Mouse (Mus musculus): ENCODE measurements at regions not wholly inside any gene's neighbourhood (a gene's known extent, or its start where the extent isn't known, plus 50 kb on each side); places are given as distances from the start of the nearest gene placed in this dataset.
"Not testable (repeated sequence)": the region's sequence is repeated elsewhere in the genome, so short reads cannot be mapped to it uniquely, and the experiment has no call there.

DNA sequence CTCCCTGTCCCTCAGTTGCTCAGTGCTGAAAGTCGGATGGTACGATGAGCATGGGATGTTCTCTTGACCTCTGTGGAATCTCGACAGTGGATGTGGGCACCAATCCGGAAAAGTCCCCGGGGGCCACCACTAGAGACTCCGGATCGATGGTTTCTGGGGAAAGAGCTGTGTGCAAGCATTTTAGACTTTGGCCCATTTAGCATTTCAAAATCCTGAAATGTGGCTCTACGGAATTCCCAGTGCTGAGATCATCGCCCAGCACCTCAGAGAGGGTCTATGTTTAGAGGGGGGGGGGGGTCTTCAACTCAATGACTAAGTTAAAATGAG, 68.6 kb downstream of the Tomm20 start:
- no peak for DNase-seq (ENCODE audit: low spot score in 2 of 2)

DNA sequence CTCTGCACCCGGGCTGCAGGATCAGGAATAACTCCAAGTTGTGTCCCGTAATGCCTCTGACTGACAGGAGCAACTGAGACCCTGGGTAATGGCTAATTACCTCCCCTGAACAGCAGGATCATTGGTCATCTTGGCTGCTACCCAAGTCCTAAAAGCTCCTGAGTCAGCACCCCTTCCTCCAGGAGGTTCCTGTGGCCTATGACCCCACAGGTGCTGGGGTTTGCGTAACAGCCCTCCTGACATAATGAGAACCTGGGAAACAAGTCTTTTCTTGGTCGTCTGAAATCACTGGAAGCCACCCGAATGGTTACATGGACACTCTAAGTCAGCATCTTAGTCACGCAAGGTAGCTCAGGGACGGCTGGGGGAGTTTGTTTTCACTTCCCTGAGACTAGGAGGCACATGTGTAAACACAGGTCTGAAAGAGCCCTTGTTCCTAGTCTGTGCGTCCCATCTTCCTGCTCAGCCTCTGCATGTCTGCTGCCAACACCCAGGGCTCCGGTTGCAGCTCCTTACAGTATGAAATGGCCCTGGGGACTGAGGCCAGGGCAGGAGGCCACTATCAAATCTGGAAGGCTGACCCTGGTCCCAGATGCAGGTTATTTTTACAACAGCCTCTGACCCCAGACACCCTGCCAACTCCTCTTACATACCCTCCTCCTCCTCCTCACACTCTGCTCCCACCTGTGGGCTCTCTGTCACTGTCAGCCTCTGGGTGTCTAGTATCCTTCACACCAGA, 69.2 kb downstream of the Tomm20 start:
- no peak for DNase-seq (ENCODE audit: low spot score in 2 of 2)

DNA sequence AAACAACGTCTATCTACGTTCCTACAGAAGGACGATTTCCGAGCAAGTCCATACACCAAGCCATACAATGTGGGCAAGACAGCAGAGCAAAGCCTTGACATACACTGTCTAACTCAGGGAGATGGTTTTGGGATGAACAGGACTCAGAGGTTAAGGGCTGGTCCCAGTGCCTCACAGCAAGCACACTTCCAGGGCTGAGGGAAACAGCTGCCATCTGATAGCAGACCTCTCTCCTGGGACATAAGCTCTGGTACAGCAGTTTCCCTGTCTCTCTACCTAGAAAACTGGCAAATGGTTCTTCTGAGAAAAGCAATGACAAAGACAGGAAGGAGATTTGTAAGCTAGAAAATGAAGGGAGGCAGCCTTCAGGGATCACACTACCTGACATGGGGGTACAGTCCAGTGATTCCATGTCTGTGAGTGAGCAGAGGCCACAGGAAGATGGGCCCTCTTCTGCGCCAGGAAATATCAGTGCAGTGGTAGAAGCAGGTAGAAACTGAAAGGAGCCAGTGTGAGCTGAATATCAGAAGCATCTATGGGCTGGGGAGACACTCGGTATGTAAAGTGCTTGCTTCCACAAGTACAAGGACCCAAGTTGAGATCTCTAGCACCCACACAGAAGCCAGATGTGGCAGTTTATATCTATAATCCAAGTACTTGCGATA, 70.0 kb downstream of the Tomm20 start:
- no peak for DNase-seq (ENCODE audit: low spot score in 2 of 2)

DNA sequence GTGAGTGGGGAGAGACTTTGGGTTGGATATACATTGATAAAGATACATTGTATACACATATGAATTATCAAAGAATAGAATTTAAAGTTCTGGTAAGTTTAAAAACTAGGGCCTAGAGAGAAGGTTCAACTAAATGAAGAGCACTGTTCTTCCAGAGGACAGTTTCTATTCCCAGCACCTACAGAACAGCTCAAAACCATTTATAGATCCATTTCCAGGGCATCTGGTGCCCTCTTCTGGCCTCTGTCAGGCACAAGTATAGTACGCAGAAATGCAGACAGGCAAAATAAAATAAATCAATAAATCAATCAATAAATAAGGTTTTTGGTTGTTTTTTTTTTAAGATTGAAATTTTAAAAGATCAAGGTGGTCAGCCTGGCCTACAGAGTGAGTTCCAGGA, 70.8 kb downstream of the Tomm20 start:
- DNase-seq (ENCODE audit: low spot score in 2 of 2), result no peak

DNA sequence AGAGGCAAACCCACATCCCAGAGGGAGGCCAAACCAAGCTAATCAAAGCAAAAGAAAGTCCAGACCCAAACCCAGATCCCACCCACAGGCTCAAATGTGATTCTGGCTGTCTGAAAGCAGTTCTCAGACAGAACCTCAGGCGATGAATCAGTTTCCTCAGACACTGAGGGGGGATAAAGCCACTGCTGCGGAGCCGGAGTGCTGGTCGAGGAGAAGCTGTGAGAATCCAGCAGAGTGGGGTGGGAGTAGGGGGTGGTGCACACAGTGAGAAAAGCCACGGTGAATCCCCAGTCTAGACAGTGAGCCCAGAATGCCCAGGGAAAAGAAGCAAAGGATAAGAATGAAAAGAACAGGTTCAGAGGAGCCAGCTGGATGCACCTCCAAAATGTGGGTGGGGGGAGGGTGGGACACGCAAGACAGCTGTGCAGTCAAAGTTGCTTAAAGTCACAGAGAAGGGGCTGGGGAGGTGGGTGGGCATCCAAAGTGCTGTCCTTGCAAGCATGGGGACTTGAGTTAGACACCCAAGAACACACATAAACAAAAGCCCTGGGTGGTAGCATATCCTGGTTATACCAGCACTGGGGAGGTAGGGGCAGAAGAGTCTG, 71.4 kb downstream of the Tomm20 start:
- no peak for DNase-seq (ENCODE audit: low spot score in 2 of 2)

DNA sequence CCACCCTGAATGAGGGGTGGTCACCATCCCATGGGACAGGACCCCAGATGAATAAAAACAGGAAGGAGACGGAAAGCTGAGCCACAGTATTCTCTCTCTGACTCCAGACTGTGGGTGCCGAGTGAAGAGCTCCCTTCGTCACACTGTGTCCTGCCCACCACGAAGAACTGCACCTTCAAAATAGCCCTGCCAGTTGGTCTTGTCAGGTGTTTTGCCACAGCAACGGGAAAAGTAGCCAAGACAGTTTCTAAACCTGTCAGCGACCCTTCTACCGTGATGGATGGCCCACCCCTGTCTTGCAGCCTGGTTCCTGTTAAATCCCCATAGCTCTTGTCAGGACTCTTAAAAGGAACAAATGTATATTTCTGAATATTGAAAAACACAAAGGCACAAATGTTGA, 72.3 kb downstream of the Tomm20 start:
- DNase-seq (ENCODE audit: low spot score in 2 of 2), result no peak

DNA sequence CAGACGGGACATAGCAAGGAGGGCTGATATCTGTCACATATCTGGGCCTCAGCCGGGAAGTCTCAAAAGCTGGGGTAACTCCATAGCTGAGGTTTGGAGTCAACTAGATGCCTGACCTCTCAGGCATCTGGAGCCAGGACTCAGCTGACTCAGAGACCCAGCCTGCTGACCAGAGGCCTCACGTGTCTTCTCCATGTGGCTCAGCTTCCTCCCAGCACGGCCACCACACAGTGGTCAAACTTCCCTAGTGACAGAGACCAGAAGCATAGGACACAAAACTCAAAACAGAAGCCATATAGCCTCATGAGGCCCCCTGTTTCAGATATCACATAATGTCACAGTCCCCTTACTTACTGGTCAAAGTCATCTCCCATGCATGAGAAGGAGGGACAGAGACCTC, 73.1 kb downstream of the Tomm20 start:
- no peak for DNase-seq (ENCODE audit: low spot score in 2 of 2)

DNA sequence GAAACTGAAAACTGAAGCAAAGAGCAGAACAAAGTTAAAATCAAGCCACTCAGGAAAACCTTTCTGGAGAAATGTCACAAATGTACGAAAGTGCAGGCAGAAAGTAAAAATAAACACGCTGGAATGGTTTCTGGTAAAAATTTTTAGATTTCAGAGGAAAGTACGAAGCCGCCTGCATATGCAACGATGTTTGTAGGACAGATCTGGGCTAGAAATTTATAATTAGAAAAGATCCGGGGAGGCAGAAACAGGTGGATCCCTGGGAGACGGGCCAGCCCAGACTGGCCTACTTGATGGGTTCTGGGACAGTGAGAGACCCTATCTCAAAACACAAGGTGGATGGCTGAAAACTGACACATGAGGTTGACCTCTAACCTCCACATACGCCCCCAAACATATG, 73.5 kb downstream of the Tomm20 start:
- DNase-seq (ENCODE audit: low spot score in 2 of 2), result no peak

DNA sequence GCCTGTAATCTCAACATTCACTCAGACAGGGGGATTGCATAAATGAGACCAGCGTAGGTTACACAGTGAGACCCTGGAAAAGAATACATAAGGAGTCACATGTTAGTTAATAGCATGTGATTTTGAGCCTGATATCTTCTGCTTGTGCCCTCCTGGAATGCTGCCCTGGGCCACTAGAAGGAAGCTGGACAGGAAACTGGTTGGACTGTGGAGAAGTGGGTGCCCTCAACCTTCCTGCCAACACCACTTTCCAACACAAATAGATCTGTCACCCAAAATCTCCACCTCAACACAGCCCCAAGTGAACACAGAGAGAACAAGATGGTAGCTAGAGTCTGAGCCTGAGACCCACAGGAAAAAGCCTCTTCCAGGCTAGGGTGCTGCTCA, 76.2 kb downstream of the Tomm20 start:
- no peak for DNase-seq (ENCODE audit: low spot score in 2 of 2)

DNA sequence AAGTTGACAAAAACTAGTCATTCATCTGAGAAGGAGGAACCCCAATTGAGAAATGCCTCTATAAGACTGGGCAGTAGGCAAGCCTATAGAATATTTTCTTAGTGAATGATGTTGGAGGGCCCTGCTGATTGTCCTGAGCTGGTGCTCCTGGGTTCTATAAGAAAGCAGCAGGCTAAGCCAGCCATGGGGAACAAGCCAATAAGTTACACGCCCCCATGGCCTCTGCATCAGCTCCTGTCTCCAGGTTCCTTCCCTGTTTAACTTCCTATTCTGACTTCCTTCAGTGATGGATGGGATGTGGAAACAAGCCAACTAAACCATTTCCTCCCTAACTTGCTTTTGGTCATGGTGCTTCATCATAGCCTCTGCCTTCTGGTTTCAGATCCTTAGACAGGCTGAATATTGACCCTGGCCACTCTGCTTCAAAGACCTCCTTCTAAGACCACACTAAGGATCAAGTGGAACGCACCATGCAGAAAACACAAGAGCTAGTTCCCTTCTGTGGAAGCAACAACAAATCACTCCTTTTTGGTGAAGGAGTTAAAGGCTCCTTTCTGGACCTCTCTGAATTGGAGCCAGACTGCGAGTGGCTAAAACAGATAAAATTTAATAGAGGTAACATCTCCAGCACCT, 76.7 kb downstream of the Tomm20 start:
- no peak for DNase-seq (ENCODE audit: low spot score in 2 of 2)

DNA sequence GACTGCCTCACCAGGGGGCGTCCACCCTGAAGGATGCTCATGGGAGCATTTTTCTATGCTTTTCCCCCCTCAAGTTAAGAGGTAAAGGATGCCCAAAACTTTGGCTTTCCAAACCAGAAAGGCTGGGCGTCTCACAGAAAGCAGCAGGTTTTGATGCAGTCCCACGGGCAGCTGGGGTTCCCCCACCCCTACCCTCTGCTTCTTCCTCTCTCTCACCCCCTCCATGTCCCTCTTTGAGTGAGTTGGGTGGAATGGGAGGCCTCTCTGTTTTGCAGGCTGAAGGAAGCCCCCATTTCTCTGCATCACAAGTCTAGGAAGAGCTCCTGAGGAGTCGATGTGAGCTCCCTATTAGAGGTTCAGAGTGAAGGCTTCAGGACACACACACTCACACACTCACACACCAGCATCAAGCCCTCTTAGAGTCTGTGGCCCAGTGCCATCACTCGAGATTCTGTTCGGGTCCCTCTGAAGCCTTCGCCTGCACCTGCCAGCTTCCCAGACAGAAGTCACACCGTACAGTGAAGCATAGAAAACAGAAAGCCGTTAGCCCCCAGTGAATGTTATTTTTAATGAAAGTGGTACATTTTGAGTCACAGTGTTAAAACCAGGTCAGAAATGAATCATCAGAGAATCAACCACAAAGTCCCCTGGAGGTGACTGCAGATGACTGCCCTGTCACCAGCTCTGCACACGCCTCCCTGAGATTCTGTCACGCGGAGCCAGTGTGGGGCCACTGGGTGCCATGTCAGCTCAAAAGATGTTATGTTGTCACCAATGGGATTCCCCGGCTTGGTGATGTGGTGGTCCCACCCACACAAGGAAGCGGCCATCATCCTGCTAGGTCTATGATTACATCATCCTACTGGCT, 78.3 kb downstream of the Tomm20 start:
- DNase-seq (ENCODE audit: low spot score in 2 of 2), result no peak

DNA sequence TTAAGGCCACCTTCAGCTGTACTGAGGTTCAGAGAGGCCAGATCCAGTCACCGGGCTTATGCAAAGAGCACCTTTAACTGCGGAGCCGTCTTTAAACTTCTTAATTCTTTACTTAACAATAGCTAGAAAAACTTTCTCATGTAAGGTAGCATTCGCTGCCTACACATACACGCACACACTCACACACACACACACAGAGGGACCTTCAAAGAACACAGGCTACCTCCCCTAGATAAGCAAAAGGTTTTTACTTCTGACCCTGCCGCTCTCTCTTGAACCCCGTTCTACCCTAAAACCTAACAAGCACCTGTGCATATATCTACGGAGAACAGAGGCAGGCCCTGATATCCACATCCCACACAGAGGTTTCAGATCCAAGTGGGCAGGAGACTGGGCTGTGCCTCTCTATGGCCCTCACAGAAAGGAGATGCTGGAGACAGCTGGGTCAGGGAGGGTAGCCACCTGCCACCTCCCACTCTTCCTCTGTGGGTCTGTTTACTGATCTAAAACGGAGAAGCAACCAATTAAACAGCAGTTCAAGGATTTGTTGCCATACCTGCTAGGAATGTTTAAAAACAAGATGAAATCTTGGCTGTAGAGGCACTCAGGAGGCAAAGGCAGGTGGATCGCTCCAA, 81.2 kb downstream of the Tomm20 start:
- DNase-seq (ENCODE audit: low spot score in 2 of 2), result no peak

DNA sequence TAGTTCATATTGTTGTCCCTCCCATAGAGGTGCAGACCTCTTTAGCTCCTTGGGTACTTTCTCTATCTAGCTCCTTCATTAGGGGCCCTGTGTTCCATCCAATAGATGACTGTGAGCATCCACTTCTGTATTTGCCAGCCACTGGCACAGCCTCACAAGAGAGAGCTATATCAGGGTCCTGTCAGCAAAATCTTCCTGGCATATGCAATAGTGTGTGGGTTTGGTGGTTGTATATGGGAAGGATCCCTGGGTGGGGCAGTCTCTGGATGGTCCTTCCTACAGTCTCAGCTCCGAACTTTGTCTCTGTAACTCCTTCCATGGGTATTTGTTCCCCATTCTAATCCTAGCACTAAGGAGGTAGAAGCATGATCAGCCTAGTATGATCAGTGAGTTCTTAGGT, 82.0 kb downstream of the Tomm20 start:
- not testable (repeated sequence) for DNase-seq (ENCODE audit: low spot score in 2 of 2)

DNA sequence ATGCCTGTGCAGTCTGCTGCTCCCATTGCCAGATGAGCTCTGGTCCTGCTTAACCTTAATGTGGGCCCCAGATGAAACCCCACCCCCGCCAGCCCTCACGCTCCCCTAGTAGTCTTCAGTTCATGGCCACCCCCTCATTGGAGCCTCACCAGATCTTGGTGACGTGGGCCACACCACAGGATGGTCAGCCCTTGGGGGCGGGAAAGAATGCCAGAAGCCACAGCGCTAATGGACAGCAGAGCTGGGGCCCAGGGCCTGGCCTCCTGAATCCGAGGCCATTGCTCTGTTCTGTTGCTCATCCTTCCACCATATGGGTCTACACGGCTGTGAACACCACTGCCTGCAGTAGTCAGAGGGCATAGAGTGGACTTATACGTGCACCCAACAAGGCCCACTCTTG, 83.9 kb downstream of the Tomm20 start:
- DNase-seq (ENCODE audit: low spot score in 2 of 2), result no peak

DNA sequence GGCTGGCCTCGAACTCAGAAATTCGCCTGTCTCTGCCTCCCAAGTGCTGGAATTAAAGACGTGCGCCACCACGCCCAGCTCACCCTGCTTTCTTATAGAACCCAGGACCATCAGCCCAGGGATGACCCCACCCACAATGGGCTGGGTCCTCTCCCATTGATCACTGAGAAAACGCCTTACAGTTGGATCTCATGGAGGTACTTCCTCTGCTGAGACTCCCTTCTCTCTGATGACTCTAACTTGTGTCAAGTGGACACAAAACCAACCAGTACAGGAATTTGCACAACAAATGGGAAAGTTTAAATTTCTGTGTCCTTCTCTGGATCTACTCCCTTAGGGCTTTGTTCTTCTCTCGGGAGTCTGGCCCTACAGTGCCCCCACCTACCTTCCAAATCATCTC, 85.0 kb downstream of the Tomm20 start:
- DNase-seq (ENCODE audit: low spot score in 2 of 2), result no peak

DNA sequence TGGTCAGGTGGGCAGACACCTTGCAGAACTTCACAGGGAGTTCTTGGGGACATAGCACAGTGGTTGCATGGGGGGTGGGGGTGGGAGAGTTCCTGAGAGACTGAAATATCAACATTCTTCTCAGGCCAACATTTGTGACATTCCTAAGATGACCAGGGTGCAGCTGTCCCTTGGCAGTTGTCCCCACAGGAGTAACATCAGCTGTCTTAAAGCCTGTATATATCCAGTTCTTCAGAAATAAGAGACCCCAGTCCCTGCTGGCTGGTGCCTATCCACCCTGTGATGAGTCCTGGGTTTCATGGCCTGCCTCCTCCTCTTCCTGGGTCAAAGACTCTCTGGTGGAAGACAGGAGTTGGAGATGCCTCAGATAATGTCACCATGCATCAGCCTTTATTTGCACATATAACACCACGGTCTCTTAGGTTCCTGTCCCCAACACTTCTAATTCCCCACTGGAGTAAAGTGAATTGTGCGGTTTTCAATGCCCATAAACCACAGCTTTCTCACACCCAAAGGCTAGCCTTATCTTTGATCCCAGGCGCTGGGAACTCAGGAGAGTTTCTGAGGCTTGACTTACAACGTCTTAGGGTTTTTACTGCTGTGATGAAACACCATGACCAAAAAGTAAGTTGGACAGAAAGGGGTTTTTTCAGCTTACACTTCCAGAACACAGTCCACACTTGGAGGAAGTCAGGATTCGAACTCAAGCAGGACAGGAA, 85.8 kb downstream of the Tomm20 start:
- no peak for DNase-seq (ENCODE audit: low spot score in 2 of 2)

DNA sequence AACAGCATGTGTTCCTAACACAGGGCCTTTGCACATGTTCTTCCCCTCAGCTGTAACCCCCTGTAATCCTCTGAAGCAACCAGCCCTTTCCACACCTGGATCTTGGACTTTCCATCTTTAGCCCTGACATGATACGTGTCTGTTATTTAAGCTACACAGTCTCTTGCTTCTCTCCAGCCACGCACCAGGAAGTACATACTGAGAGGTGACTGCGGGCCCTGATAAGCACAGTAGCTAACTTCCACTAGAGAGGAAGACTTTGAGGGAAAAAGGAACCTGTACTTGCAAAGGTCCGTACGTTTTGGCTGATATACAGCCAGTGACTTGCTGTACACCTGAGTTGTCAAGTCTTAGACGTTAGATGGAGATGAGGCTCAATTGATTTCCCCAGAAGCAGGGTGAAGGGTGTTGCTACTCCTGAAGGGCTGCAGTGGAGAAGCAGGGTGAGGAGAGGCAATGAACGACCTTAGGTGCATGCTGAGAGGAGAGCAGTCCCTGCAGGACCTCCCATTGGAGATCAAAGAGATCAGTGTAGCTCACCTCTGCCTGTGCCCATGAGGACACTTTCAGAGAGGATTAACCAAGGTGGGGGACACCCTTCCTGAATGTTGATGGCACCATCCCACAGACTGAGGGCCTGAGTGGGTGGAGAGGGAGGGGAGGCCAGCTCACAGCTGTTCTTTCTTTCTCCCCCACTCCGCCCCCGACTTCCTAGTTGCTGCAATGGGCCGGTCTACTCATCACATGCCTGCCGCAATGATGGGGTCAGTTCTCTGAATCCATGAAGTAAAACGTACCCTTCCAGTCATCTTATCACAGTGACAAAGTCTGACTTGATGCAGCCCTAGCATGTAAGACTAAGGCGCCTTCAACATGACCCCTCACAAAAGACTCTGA, 88.1 kb downstream of the Tomm20 start:
- no peak for DNase-seq (ENCODE audit: low spot score in 2 of 2)

DNA sequence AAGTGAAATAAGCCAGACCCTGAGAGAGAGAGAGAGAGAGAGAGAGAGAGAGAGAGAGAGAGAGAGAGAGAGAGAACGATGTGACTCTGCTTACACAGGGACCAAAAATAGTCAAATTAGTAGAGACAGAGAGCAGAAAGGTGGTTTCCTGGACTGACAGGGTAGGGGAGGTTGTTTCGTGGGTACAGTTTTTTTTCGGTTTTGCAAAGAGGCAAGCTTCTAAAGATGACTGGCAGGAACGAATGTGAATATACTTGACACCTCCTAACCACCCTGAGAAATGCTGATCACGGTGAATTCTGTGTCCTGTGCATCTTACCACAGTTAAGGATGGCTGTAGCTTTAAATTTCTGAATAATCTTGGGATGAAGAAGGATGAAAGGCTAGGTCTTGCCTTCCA, 89.7 kb downstream of the Tomm20 start:
- no peak for DNase-seq (ENCODE audit: low spot score in 2 of 2)

DNA sequence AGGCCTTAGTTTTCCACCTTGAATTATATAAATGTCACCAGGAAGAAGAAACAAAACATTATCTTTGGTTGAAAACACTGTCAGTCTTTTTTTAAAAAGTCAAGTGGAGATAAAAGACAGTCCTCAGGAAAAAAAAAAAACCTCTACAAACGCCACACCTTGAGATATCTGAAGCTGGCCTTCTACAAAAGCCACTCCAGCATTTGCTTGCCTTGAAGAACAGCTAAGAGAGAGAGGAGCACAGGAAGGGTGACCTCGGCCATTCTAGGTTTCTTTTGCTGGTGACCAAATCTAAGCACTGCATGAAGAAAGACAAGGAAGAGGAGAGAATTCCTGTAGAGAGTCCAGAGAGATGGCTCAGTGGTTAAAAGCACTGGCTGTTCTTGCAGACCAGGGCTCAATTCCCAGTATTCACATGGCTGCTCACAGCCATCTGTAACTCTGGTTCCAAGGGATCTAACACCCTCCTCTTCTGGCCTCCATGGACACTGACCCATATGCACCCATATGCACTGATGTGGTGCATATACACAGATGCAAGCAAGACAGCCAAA, 90.5 kb downstream of the Tomm20 start:
- DNase-seq (ENCODE audit: low spot score in 2 of 2), result no peak

Data from layer of hippocampus, adult 8-10 months (tissue).